Mouse (Mus musculus): ENCODE results near the gene Timp1. TPM values are rescaled to one million over a fixed set of nuclear protein-coding genes. Genes with fewer than 3 reads are reported as not detected.

Gene Timp1
- polyA plus RNA-seq, 1 experiment from 2014 or later = 33.8 TPM

DNA sequence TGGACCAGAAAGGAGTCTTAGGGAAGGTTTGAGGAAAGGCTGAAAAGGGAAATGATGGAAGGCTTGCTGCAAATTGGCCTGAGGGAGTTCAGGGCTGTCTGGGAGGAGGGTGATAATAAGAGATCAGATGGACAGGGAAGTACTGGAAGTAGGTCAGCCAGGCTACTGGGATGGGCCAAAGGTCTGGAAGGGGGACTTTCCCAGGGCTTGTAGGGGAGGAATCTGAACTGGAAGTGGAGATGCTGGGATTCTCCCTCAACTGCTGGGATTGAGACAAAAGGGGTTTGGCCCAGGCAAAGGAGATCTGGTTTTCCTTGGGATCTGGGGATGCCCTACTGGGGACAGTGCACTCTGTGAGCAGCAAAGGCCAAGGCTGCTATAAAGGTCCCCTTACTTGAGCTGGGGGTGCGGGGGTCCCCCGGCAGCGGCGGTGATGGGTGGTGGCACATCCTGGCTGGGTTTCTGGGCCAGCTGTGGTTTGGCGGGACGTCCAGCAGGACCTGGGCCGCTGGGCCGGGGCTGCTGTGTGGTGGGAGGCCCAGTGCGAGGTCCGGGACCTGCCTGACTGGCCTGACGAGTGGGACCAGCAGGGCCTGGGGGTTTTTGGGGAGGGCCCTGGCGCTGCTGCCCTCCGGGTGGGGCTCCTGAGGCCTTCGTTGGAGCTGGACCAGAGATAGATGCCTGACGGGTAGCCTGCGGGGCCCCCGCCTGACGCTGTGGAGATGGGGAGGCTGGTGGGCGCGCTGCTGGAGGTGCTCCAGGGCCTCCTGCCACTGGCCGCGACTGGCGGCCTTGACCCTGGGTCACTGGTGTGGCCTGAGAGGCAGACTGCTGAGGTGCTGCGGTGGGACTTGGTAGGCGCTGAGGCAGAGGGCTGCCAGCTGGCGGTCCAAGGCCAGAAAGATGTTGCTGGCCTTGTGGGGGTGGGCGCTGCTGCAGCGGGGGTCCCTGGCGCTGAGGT lies 7.6 kb upstream of the Timp1 start:
- WGBS = 32% methylated on average over 26 of the region's 29 CpGs
- ATAC-seq (ENCODE audit: insufficient number of reproducible peaks, insufficient read depth, low FRiP score, low read depth) = no peak
- H3K4me2 ChIP-seq (ENCODE audit: low read length) = peak overlapping the region; percentile 39
- no peak overlapping the region; the same call in 1 of the 2 replicates for H3K9ac ChIP-seq (ENCODE audit: low read length)
- H3K4me1 ChIP-seq (ENCODE audit: control insufficient read depth in 2 of 2, insufficient read depth in 2 of 2, low read length in 2 of 2) = peaks cover 5 to 14% of the 10 kb centered on the region in 2 experiments; a peak in 3 of 4 replicates
- H3K27me3 ChIP-seq (ENCODE audit: control insufficient read depth, insufficient read depth, low read length) = no peaks in the 10 kb centered on the region
- H3K36me3 ChIP-seq (ENCODE audit: control insufficient read depth, insufficient read depth, low read length) = peaks cover 24% of the 10 kb centered on the region
- no peak overlapping the region for H3K27ac ChIP-seq (replicated peaks in 1 of 2; ENCODE audit: control insufficient read depth in 1 of 2, insufficient read depth in 1 of 2, low read depth in 2 of 2, low read length in 2 of 2)
- H3K4me3 ChIP-seq (ENCODE audit: control insufficient read depth in 1 of 2, insufficient read depth in 1 of 2, low read depth in 1 of 2, low read length in 2 of 2) = no peak overlapping the region
- H3K9me3 ChIP-seq (ENCODE audit: control insufficient read depth, low read length) = no peaks in the 10 kb centered on the region

DNA sequence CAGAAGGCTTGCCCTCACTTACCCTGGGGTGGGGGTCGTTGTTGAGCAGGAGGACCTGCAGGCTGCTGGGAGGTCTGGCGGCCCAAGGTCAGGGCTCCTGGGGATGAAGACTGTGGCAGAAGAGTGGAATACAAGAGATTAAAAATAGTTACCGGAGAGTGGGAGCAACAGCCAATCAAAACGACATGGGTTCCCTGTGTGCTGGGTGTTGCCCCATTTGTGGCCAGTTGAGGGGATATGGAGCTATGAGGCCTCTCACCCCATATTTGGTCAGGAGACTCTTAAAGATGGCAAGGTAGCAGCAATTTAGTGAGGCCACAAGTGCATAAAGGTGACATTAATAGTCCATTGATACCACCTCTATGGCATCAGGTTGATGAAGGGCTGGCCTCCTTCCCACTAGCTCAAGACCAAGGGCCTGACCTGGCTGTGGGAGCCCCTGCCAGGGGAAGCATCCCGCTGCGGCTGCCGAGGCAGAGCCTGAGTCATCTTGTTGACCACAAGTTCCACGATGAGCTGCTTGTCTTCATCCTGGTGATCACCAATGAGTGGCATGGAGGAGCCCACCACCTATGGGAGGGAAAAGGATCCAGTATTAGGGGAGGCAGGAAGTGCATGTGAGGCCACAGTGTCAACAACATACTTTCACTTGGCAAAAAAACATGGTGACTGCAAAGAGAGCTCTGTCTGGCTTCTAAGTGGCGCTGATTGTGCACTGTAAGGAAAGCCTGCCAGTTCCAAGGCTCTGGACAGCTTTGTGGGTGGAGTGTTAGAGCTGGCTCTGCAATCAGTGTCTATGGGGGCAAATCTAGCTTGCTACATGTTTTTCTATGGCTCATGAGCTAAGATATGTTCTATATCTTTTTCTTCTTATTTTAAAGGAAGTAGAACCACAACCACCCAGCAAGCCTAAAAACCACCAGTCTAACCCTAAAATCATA lies 6.5 kb upstream of the Timp1 start:
- H3K27ac ChIP-seq (replicated peaks in 1 of 2; ENCODE audit: control insufficient read depth in 1 of 2, insufficient read depth in 1 of 2, low read depth in 2 of 2, low read length in 2 of 2) = no peak overlapping the region
- no peak overlapping the region; the same call in 1 of the 2 replicates for H3K9ac ChIP-seq (ENCODE audit: low read length)
- no peak for ATAC-seq (ENCODE audit: insufficient number of reproducible peaks, insufficient read depth, low FRiP score, low read depth)

DNA sequence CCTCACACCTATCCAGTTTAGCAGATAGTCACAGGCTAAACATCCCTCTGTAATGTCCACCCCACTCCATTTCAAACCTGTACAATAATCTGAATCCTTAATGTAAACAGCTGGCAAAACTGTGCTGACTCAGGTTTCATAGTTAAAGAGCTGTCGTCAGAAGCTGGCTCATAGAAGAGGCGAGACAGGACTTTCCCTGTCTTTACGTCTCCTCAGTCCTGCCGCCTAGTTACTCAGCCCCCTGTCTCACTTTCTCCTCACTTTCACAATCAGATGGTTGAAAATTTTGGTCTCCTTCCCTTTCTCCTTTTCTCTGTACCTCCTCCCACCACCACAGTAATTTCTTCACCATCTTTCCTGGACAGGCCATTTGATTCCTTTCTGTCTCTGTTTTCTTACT lies 1.9 kb upstream of the Timp1 start:
- Histone ChIP-seq H3K9ac (ENCODE audit: low read length) (no peak overlapping the region), H3K9me3 (ENCODE audit: control insufficient read depth, low read length) (no peaks in the 10 kb centered on the region), H3K4me1 (ENCODE audit: control insufficient read depth in 2 of 2, insufficient read depth in 2 of 2, low read length in 2 of 2) (peaks cover 0 to 5% of the 10 kb centered on the region in 2 experiments), H3K27ac (replicated peaks in 1 of 2; ENCODE audit: control insufficient read depth in 1 of 2, insufficient read depth in 1 of 2, low read depth in 2 of 2, low read length in 2 of 2) (no peak overlapping the region), H3K4me2 (ENCODE audit: low read length) (no peak overlapping the region), H3K27me3 (ENCODE audit: control insufficient read depth, insufficient read depth, low read length) (no peaks in the 10 kb centered on the region), H3K4me3 (ENCODE audit: control insufficient read depth in 1 of 2, insufficient read depth in 1 of 2, low read depth in 1 of 2, low read length in 2 of 2) (no peak overlapping the region), H3K36me3 (ENCODE audit: control insufficient read depth, insufficient read depth, low read length) (no peaks in the 10 kb centered on the region)
- 54% methylated on average over 4 of the region's 4 CpGs for WGBS
- no peak for ATAC-seq (ENCODE audit: insufficient number of reproducible peaks, insufficient read depth, low FRiP score, low read depth)

More for the DNA sequence above, 6.5 kb upstream of the Timp1 start:
- Histone ChIP-seq H3K4me3 (ENCODE audit: control insufficient read depth in 1 of 2, insufficient read depth in 1 of 2, low read depth in 1 of 2, low read length in 2 of 2) (no peak overlapping the region), H3K4me1 (ENCODE audit: control insufficient read depth in 2 of 2, insufficient read depth in 2 of 2, low read length in 2 of 2) (peaks cover 5 to 14% of the 10 kb centered on the region in 2 experiments; a peak in 3 of 4 replicates), H3K36me3 (ENCODE audit: control insufficient read depth, insufficient read depth, low read length) (peaks cover 15% of the 10 kb centered on the region), H3K9me3 (ENCODE audit: control insufficient read depth, low read length) (no peaks in the 10 kb centered on the region), H3K4me2 (ENCODE audit: low read length) (peak overlapping the region; percentile 39; the same call in 1 of the 2 replicates), H3K27me3 (ENCODE audit: control insufficient read depth, insufficient read depth, low read length) (no peaks in the 10 kb centered on the region)
- WGBS = 69% methylated on average over 9 of the region's 9 CpGs

DNA sequence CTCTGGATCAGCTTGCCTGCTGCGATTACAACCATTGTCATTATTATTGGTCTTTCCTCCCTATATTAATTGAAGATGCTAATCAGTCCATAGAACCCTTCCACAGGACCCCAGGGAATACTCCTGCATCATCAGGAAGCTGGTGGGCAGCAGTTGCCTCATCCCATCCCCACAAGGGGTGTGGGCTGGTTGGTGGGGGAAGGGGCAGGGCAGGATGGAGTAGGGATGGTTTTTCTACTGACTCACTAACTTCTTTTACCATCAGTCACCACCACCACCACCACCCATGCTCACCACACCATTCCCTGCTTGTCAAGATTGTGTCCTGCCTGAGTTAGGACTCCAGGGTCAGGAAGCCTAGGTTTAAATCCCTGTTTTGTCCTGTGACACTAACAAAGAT lies 763 bp upstream of the Timp1 start:
- no peak for ATAC-seq (ENCODE audit: insufficient number of reproducible peaks, insufficient read depth, low FRiP score, low read depth)
- Histone ChIP-seq H3K27me3 (ENCODE audit: control insufficient read depth, insufficient read depth, low read length) (no peaks in the 10 kb centered on the region), H3K4me1 (ENCODE audit: control insufficient read depth in 2 of 2, insufficient read depth in 2 of 2, low read length in 2 of 2) (no peaks in the 10 kb centered on the region; a peak in 2 of 4 replicates), H3K36me3 (ENCODE audit: control insufficient read depth, insufficient read depth, low read length) (no peaks in the 10 kb centered on the region), H3K4me3 (ENCODE audit: control insufficient read depth in 1 of 2, insufficient read depth in 1 of 2, low read depth in 1 of 2, low read length in 2 of 2) (no peak overlapping the region), H3K9ac (ENCODE audit: low read length) (no peak overlapping the region), H3K4me2 (ENCODE audit: low read length) (no peak overlapping the region), H3K9me3 (ENCODE audit: control insufficient read depth, low read length) (no peaks in the 10 kb centered on the region), H3K27ac (replicated peaks in 1 of 2; ENCODE audit: control insufficient read depth in 1 of 2, insufficient read depth in 1 of 2, low read depth in 2 of 2, low read length in 2 of 2) (no peak overlapping the region)
- 81% methylated on average over 1 of the region's 1 CpGs for WGBS

DNA sequence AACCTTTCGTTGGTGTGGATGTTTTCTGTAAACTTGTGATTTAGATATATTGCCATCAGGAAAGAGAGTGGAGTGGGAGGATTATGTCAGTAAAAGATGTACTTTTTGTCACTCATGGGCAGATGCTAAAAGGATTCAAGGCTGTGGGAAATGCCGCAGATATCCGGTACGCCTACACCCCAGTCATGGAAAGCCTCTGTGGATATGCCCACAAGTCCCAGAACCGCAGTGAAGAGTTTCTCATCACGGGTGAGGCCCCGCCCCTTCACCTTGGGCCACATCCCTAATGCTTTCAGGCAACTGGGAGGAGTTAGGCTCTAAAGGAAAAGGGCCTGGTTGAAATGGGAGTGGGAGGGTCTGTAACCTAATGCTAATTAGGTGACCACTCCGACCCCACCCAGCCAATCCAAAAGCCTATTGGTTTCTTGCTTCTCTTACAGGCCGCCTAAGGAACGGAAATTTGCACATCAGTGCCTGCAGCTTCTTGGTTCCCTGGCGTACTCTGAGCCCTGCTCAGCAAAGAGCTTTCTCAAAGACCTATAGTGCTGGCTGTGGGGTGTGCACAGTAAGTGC lies 3.0 kb downstream of the Timp1 start:
- WGBS = 38% methylated on average over 11 of the region's 11 CpGs
- H3K36me3 ChIP-seq (ENCODE audit: control insufficient read depth, insufficient read depth, low read length) = no peaks in the 10 kb centered on the region
- no peak for ATAC-seq (ENCODE audit: insufficient number of reproducible peaks, insufficient read depth, low FRiP score, low read depth)

DNA sequence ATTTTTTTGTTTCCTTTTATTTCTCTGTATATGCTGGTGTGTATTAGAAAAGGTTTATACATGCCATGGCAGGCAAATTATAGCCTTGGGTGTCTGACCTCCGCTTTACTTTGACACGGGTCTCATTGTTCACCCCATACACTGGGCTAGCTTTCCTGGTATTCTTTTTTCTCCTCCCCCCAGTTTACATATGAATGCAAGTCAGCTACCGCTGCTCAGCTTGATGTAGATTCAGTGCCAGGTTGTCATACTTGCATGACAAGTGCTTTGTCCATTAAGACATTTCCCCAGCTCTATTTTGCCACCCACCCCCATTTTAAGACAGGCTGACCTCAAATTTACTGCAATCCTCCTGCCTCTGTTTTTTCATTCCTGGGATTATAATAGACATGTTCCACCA lies 5.3 kb downstream of the Timp1 start:
- Histone ChIP-seq H3K9me3 (ENCODE audit: control insufficient read depth, low read length) (no peaks in the 10 kb centered on the region), H3K4me1 (ENCODE audit: control insufficient read depth in 2 of 2, insufficient read depth in 2 of 2, low read length in 2 of 2) (no peaks in the 10 kb centered on the region; a peak in 1 of 4 replicates), H3K9ac (ENCODE audit: low read length) (no peak overlapping the region), H3K4me2 (ENCODE audit: low read length) (no peak overlapping the region), H3K27ac (replicated peaks in 1 of 2; ENCODE audit: control insufficient read depth in 1 of 2, insufficient read depth in 1 of 2, low read depth in 2 of 2, low read length in 2 of 2) (no peak overlapping the region), H3K4me3 (ENCODE audit: control insufficient read depth in 1 of 2, insufficient read depth in 1 of 2, low read depth in 1 of 2, low read length in 2 of 2) (no peak overlapping the region), H3K36me3 (ENCODE audit: control insufficient read depth, insufficient read depth, low read length) (no peaks in the 10 kb centered on the region), H3K27me3 (ENCODE audit: control insufficient read depth, insufficient read depth, low read length) (no peaks in the 10 kb centered on the region)
- WGBS = 70% methylated on average over 3 of the region's 3 CpGs
- ATAC-seq (ENCODE audit: insufficient number of reproducible peaks, insufficient read depth, low FRiP score, low read depth) = no peak

More for the DNA sequence above, 3.0 kb downstream of the Timp1 start:
- H3K27me3 ChIP-seq (ENCODE audit: control insufficient read depth, insufficient read depth, low read length) = no peaks in the 10 kb centered on the region
- H3K4me3 ChIP-seq (ENCODE audit: control insufficient read depth in 1 of 2, insufficient read depth in 1 of 2, low read depth in 1 of 2, low read length in 2 of 2) = no peak overlapping the region
- no peaks in the 10 kb centered on the region; a peak in 2 of 4 replicates for H3K4me1 ChIP-seq (ENCODE audit: control insufficient read depth in 2 of 2, insufficient read depth in 2 of 2, low read length in 2 of 2)
- H3K4me2 ChIP-seq (ENCODE audit: low read length) = no peak overlapping the region
- no peak overlapping the region for H3K9ac ChIP-seq (ENCODE audit: low read length)
- H3K9me3 ChIP-seq (ENCODE audit: control insufficient read depth, low read length) = no peaks in the 10 kb centered on the region
- no peak overlapping the region for H3K27ac ChIP-seq (replicated peaks in 1 of 2; ENCODE audit: control insufficient read depth in 1 of 2, insufficient read depth in 1 of 2, low read depth in 2 of 2, low read length in 2 of 2)

DNA sequence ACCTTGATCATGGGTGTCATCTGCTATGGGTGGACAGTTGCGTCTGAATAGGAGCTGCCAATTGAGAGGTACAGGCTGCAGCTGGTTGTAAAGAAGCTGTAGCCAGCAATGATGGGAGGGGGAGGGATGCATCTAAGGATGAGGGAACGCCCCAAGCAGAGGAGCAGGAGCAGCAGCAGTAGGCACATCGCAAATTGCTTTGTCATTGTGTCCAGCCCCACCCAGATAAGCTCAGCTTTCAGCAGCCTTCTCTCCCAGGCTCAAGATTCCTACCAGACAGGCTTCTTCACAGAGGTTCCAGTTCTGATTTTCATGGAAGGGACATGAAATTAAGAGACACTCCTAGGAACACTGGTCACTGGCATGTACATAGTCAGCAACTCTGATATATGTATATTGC lies 40.1 kb downstream of the Timp1 start:
- 31% methylated on average over 3 of the region's 3 CpGs for WGBS
- Histone ChIP-seq H3K9me3 (ENCODE audit: control insufficient read depth, low read length) (no peaks in the 10 kb centered on the region), H3K4me1 (ENCODE audit: control insufficient read depth in 2 of 2, insufficient read depth in 2 of 2, low read length in 2 of 2) (no peaks in the 10 kb centered on the region), H3K9ac (ENCODE audit: low read length) (no peak overlapping the region), H3K27ac (replicated peaks in 1 of 2; ENCODE audit: control insufficient read depth in 1 of 2, insufficient read depth in 1 of 2, low read depth in 2 of 2, low read length in 2 of 2) (no peak overlapping the region), H3K4me3 (ENCODE audit: control insufficient read depth in 1 of 2, insufficient read depth in 1 of 2, low read depth in 1 of 2, low read length in 2 of 2) (no peak overlapping the region), H3K27me3 (ENCODE audit: control insufficient read depth, insufficient read depth, low read length) (no peaks in the 10 kb centered on the region), H3K4me2 (ENCODE audit: low read length) (no peak overlapping the region), H3K36me3 (ENCODE audit: control insufficient read depth, insufficient read depth, low read length) (no peaks in the 10 kb centered on the region)
- ATAC-seq (ENCODE audit: insufficient number of reproducible peaks, insufficient read depth, low FRiP score, low read depth) = no peak
